In genomic region chr19:41086289-41086688, GRCm38 (mm10) we compare ENCODE assay signal across 17 mouse cellular contexts. TPM values are rescaled to one million over a fixed set of nuclear protein-coding genes. Genes with fewer than 3 reads are reported as not detected.
A peak's percentile ranks its signal among the peaks of the same experiment; 100 is the strongest.
DNase-seq lines count a peak whose midpoint lies in the region; ATAC-seq lines count a peak whose summit lies in the region.
"Had no signal": no experiment of that assay in that cellular context is flagged by ENCODE, and none has a peak within 500 bp of the region (broad histone marks: within the 10 kb centered on the region; RNA-seq: fewer than 3 reads in every experiment).

No protein-coding gene starts in this region.

- H3K9me3 ChIP-seq in forebrain, embryonic 16.5 days (ENCODE audit: control insufficient read depth, low read length) = no peaks in the 10 kb centered on the region
- H3K9me3 ChIP-seq: embryonic facial prominence, embryonic 15.5 days; heart, embryonic 12.5 days; kidney, embryonic 15.5 days had no signal

- no peak overlapping the region for H3K4me3 ChIP-seq in forebrain, embryonic 16.5 days (replicated peaks; ENCODE audit: low read length)
- H3K4me3 ChIP-seq: embryonic facial prominence, embryonic 15.5 days; heart, embryonic 12.5 days; kidney, embryonic 15.5 days had no signal

- no peaks in the 10 kb centered on the region; the same call in 1 of the 2 replicates for H3K27me3 ChIP-seq in forebrain, embryonic 16.5 days (replicated peaks; ENCODE audit: control insufficient read depth, insufficient read depth, low read length)

- no peak overlapping the region for H3K9ac ChIP-seq in forebrain, embryonic 16.5 days (replicated peaks; ENCODE audit: low read depth, low read length)
- H3K9ac ChIP-seq: embryonic facial prominence, embryonic 15.5 days; heart, embryonic 12.5 days; kidney, embryonic 15.5 days had no signal

- peak; percentile 47 for ATAC-seq in frontal cortex, adult (ENCODE audit: low TSS enrichment)
- peak; percentile 8; the same call in 1 of the 2 replicates for ATAC-seq in forebrain, embryonic 16.5 days
- ATAC-seq: inflammation-experienced regulatory T-cells, adult 6 months had no signal

- peaks cover 14% of the 10 kb centered on the region for H3K4me1 ChIP-seq in forebrain, embryonic 16.5 days (replicated peaks; ENCODE audit: control insufficient read depth, insufficient read depth, low read length)
- H3K4me1 ChIP-seq: kidney, embryonic 15.5 days had no signal

- no peak overlapping the region for H3K4me2 ChIP-seq in forebrain, embryonic 16.5 days (ENCODE audit: low read length)
- H3K4me2 ChIP-seq: embryonic facial prominence, embryonic 15.5 days; heart, embryonic 12.5 days; kidney, embryonic 15.5 days had no signal

- no peak for DNase-seq in frontal cortex, postnatal 10 days (ENCODE audit: low spot score in 2 of 2)
- peak; percentile 43 to 58 for DNase-seq in layer of hippocampus, adult 8-10 months (ENCODE audit: low spot score in 2 of 2)
- no peak for DNase-seq in layer of hippocampus, postnatal 25 days (ENCODE audit: extremely low spot score in 1 of 2, low spot score in 1 of 2)
- peak; percentile 88 for DNase-seq in brain, adult 2 months (ENCODE audit: low read depth, low spot score)
- no peak for DNase-seq in embryo, embryonic 11 days

- no peak overlapping the region for H3K27ac ChIP-seq in forebrain, embryonic 16.5 days (ENCODE audit: low read length)
- H3K27ac ChIP-seq: embryonic facial prominence, embryonic 15.5 days; kidney, embryonic 15.5 days had no signal

- WGBS in forebrain, embryonic 16.5 days = 88% methylated on average over 6 of the region's 6 CpGs

- no peaks in the 10 kb centered on the region for H3K36me3 ChIP-seq in forebrain, embryonic 16.5 days (ENCODE audit: control insufficient read depth, insufficient read depth)
- H3K36me3 ChIP-seq: embryonic facial prominence, embryonic 15.5 days; heart, embryonic 12.5 days; kidney, embryonic 15.5 days had no signal

RNA-seq across cellular contexts. Expression of gene Opalin, which starts 9.4 kb away (rescaled TPM):
- 10 to 100 TPM in 3 of 4 experiments, 1 to 10 TPM in 1; 9.9 to 20.3 (median 15.4) TPM for total RNA-seq in layer of hippocampus, adult 8-10 months (2022)
- total RNA-seq in layer of hippocampus, postnatal 25 days (2021) = 10 to 100 TPM; 20.0 to 22.9 TPM
- not detected in 2 replicates for polyA plus RNA-seq in forebrain, embryonic 16.5 days (2015; fragmentation: Nextera tagmentation; extraction: Ambion mirVana)
- total RNA-seq: gastrocnemius, postnatal 36 days; heart, postnatal 36 days; monocyte, adult 5-6 weeks had no signal
- polyA plus RNA-seq: C2C12; embryonic facial prominence, embryonic 15.5 days; inflammation-experienced regulatory T-cells, adult 6 months; kidney, embryonic 15.5 days; limb, embryonic 14.5 days; liver, embryonic 16.5 days had no signal

RNA-seq across cellular contexts. Expression of gene Dntt, which starts 57.2 kb away (rescaled TPM):
- under 1 TPM in 1 of 4 experiments, not detected in 3; 0.23 TPM for total RNA-seq in layer of hippocampus, adult 8-10 months (2022)
- not detected for total RNA-seq in layer of hippocampus, postnatal 25 days (2021)
- polyA plus RNA-seq in forebrain, embryonic 16.5 days (2015; fragmentation: Nextera tagmentation; extraction: Ambion mirVana) = not detected in 2 replicates
- total RNA-seq: heart, postnatal 36 days; monocyte, adult 5-6 weeks had no signal
- polyA plus RNA-seq: C2C12; heart, embryonic 12.5 days; limb, embryonic 14.5 days; liver, embryonic 16.5 days had no signal

Comparison
In these comparisons a context has a peak if more than half of its experiments do, and no peak if none do; other contexts are left out.
1. DNase-seq: peak in layer of hippocampus, adult 8-10 months (2 of 2) and brain, adult 2 months (single experiment); none in frontal cortex, postnatal 10 days (0 of 2), layer of hippocampus, postnatal 25 days (0 of 2) and embryo, embryonic 11 days (single experiment).